Mouse (Mus musculus) liver, embryonic 14.5 days (tissue): Measurements from ENCODE around the gene B3gnt9. TPM values are rescaled to one million over a fixed set of nuclear protein-coding genes. Genes with fewer than 3 reads are reported as not detected.

Experiments
- ATAC-seq: fragments of 200-750 bp; cut with Nextera tagmentation; 2 replicates; pipeline ENCODE4 v1.8.0; 2017; ENCODE audit warnings: moderate number of reproducible peaks, mild to moderate bottlenecking, moderate library complexity; ENCODE audit not compliant: insufficient read depth
- DNase-seq, 3 experiments: peaks; one replicate each; pipeline ENCODE4 v3.0.0-alpha.2; 2012 to 2013; ENCODE audit warnings: low read depth in 3 of 3, low spot score in 3 of 3
- H3K27ac ChIP-seq: fragments of 300-500 bp; sonication (generic); 2 replicates; pipeline ENCODE4 v1.5.1; 2014; ENCODE audit warnings: moderate library complexity, mild to moderate bottlenecking, control low read depth, inconsistent platforms
- H3K27me3 ChIP-seq: fragments of 300-500 bp; sonication (generic); 2 replicates; pipeline ENCODE4 v1.6.1; 2014; ENCODE audit warnings: mild to moderate bottlenecking, low read length, moderate library complexity; ENCODE audit not compliant: control insufficient read depth, insufficient read depth
- H3K36me3 ChIP-seq: fragments of 300-500 bp; sonication (generic); replicated peaks from 2 replicates; pipeline ENCODE4 v1.6.1; 2014; ENCODE audit warnings: low read depth; ENCODE audit not compliant: control insufficient read depth, insufficient read depth
- H3K4me1 ChIP-seq, 2 experiments: fragments of 200-500 bp in 1 of 2; fragments of 300-500 bp in 1 of 2; sonication (generic) in 1 of 2; replicated peaks; 2 replicates each; pipeline ENCODE4 v1.6.1; 2012 to 2014; ENCODE audit warnings: antibody characterized with exemption in 1 of 2, inconsistent platforms in 1 of 2, low read length in 1 of 2; ENCODE audit not compliant: control insufficient read depth in 2 of 2, insufficient read depth in 2 of 2
- H3K4me2 ChIP-seq: fragments of 300-500 bp; sonication (generic); 2 replicates; pipeline ENCODE4 v1.6.1; 2014; ENCODE audit warnings: low read depth, mild to moderate bottlenecking, control low read depth, moderate library complexity
- H3K4me3 ChIP-seq, 2 experiments: fragments of 200-500 bp in 1 of 2; fragments of 300-500 bp in 1 of 2; sonication (generic) in 1 of 2; 2 replicates each; pipeline ENCODE4 v1.5.1; 2012 to 2014; ENCODE audit warnings: low read depth in 2 of 2, low read length in 2 of 2, mild to moderate bottlenecking in 2 of 2, control low read depth in 1 of 2, inconsistent platforms in 1 of 2, moderate library complexity in 1 of 2; ENCODE audit not compliant: insufficient read depth in 1 of 2
- H3K9ac ChIP-seq: fragments of 300-500 bp; sonication (generic); replicated peaks from 2 replicates; pipeline ENCODE4 v1.6.1; 2014; ENCODE audit warnings: mild to moderate bottlenecking, control low read depth, moderate library complexity
- H3K9me3 ChIP-seq: fragments of 300-500 bp; sonication (generic); 2 replicates; pipeline ENCODE4 v1.6.1; 2016; ENCODE audit warnings: low read length, mixed read lengths; ENCODE audit not compliant: control insufficient read depth
- CTCF ChIP-seq: IDR thresholded peaks from 2 replicates; pipeline ENCODE4 v1.5.1; 2016; ENCODE audit warnings: antibody characterized with exemption, low read depth, control low read depth
- EP300 ChIP-seq: IDR thresholded peaks from 2 replicates; pipeline ENCODE4 v1.6.1; 2016; ENCODE audit warnings: antibody characterized with exemption, low read depth
- WGBS: fragments of 180-500 bp; shearing (Covaris S2); extraction: QIAGEN DNeasy Blood & Tissue Kit; methylation state at CpG from one replicate; pipeline ENCODE4 v1.1.7; 2014; ENCODE audit not compliant: insufficient replicate concordance; 5-methylcytosine and 5-hydroxymethylcytosine counted together
- polyA plus RNA-seq, 2 experiments: library from polyadenylated mRNA; depleted of rRNA in 1 of 2; stranded (reverse) in 1 of 2; unstranded in 1 of 2; fragments of >200 nt; fragmentation: Nextera tagmentation in 1 of 2; extraction: Ambion mirVana in 1 of 2; gene quantifications; 2 replicates each; pipeline versions ENCODE4 v1.2.1 to v1.2.3; 2012 to 2014

B3gnt9 gene
- polyA plus RNA-seq, 2 experiments, result 1.6 to 2.3 TPM

- Histone ChIP-seq H3K9me3 (no peaks in the 10 kb centered on the region), H3K4me2 (peak overlapping the region; percentile 86), H3K9ac (no peak overlapping the region; the same call in 1 of the 2 replicates), H3K27ac (no peak overlapping the region), H3K4me3 (peak overlapping the region; percentile 42 to 50), H3K36me3 (no peaks in the 10 kb centered on the region), H3K4me1 (peaks cover 12 to 16% of the 10 kb centered on the region in 2 experiments), H3K27me3 (peaks cover 12% of the 10 kb centered on the region)
- WGBS, result under 1% methylated on average over 53 of the region's 53 CpGs
- DNase-seq (peak; percentile 78 to 90 (median 79)), ATAC-seq (peak; percentile 85)
- TF ChIP-seq CTCF, result peak; percentile 47
- no peak for TF ChIP-seq EP300
Observed at GRCm38 (mm10) chr8:105288958-105289732, 34.2 kb upstream of the B3gnt9 start.

- no peak overlapping the region for H3K27ac ChIP-seq
- peaks cover 12% of the 10 kb centered on the region for H3K27me3 ChIP-seq
- TF ChIP-seq EP300 (no peak), CTCF (0 out of 2 replicates have a peak, but pooled peaks have one; percentile 7)
- no peaks in the 10 kb centered on the region for H3K9me3 ChIP-seq
- peaks cover 12 to 16% of the 10 kb centered on the region in 2 experiments for H3K4me1 ChIP-seq
- no peak overlapping the region for H3K4me3 ChIP-seq
- no peaks in the 10 kb centered on the region for H3K36me3 ChIP-seq
- WGBS, result 86% methylated on average over 5 of the region's 5 CpGs
- DNase-seq (no peak), ATAC-seq (no peak)
- H3K9ac ChIP-seq, result no peak overlapping the region
- H3K4me2 ChIP-seq, result no peak overlapping the region
Observed at GRCm38 (mm10) chr8:105288231-105288630, 33.3 kb upstream of the B3gnt9 start.

GRCm38 (mm10) chr8:105286907-105287306, 32.0 kb upstream of the B3gnt9 start:
- H3K9me3 ChIP-seq, result no peaks in the 10 kb centered on the region
- H3K4me3 ChIP-seq, result no peak overlapping the region
- H3K36me3 ChIP-seq, result no peaks in the 10 kb centered on the region
- no peak for TF ChIP-seq CTCF
- TF ChIP-seq EP300, result no peak
- no peak overlapping the region for H3K4me2 ChIP-seq
- H3K9ac ChIP-seq, result no peak overlapping the region
- ATAC-seq, result no peak
- peaks cover 12% of the 10 kb centered on the region for H3K27me3 ChIP-seq
- DNase-seq, result no peak
- 73% methylated on average over 4 of the region's 4 CpGs for WGBS
- no peak overlapping the region for H3K27ac ChIP-seq
- peaks cover 12 to 21% of the 10 kb centered on the region in 2 experiments for H3K4me1 ChIP-seq

- DNase-seq, result no peak
- H3K4me1 ChIP-seq, result peaks cover 12 to 18% of the 10 kb centered on the region in 2 experiments
- no peaks in the 10 kb centered on the region for H3K9me3 ChIP-seq
- no peaks in the 10 kb centered on the region for H3K36me3 ChIP-seq
- no peak overlapping the region for H3K4me3 ChIP-seq
- TF ChIP-seq CTCF (no peak), EP300 (no peak)
- H3K27ac ChIP-seq, result no peak overlapping the region
- H3K27me3 ChIP-seq, result peaks cover 12% of the 10 kb centered on the region
- no peak overlapping the region for H3K9ac ChIP-seq
- WGBS, result 56% methylated on average over 12 of the region's 12 CpGs
- ATAC-seq, result no peak
- H3K4me2 ChIP-seq, result no peak overlapping the region
Observed at GRCm38 (mm10) chr8:105285514-105285913, 30.6 kb upstream of the B3gnt9 start.

- H3K4me1 ChIP-seq, result peaks cover 4 to 6% of the 10 kb centered on the region in 2 experiments; a peak in 1 of 4 replicates
Observed at GRCm38 (mm10) chr8:105283074-105283473, 28.1 kb upstream of the B3gnt9 start.

More at GRCm38 (mm10) chr8:105283074-105283473, 28.1 kb upstream of the B3gnt9 start:
- TF ChIP-seq CTCF (peak; percentile 99), EP300 (no peak)
- Histone ChIP-seq H3K9me3 (no peaks in the 10 kb centered on the region), H3K27me3 (peaks cover 19% of the 10 kb centered on the region), H3K9ac (no peak overlapping the region), H3K36me3 (no peaks in the 10 kb centered on the region), H3K4me3 (no peak overlapping the region), H3K27ac (no peak overlapping the region), H3K4me2 (peak overlapping the region; percentile 1; the same call in 1 of the 2 replicates)
- DNase-seq (no peak), ATAC-seq (peak; percentile 70)
- 23% methylated on average over 23 of the region's 23 CpGs for WGBS
